Mouse (Mus musculus): ENCODE measurements around the gene Sgo2b.
A peak's percentile ranks its signal among the peaks of the same experiment; 100 is the strongest.
"Not testable (repeated sequence)": the region's sequence is repeated elsewhere in the genome, so short reads cannot be mapped to it uniquely, and the experiment has no call there.

Sgo2b gene

DNA sequence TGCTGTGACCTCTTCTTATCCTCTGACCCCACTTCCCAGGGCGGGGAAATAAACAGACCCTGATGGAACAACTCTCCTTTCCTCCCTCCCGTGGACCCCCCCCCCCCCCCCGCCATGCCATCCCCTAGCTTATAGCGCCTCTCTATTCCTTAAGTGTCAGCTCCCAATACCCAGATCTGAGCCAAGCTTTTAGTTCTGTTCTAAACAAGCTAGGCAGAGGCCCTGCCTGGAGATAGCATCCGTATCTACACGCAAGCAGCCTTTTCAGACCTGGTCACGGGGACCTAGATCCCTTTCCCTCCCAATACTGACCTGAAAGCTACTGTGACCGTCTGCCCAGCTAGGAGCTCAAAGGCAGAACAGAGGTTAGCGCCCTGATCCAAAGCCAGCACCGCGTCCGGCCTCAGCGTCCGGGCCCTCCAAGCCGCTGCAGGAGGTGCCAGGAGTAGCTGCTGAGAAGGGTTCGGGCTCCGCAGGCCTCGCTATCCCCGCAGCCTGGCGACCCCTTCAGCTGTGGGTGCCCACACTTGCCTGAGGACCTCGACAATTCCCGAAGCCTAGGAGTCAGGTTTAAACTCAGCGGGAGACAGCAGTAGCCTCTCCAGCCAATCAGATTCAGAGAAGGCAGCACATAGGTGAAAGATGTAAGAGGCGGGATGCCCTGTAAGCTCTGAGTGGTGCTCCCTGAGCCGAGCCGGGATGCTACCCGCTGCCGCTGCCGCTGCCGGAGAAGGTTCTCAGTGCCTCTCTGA, at the start of gene Sgo2b:
TSS of gene Sgo2b (minus strand) at position 623 of the 752 bp plus-strand sequence.
- no peak for DNase-seq

DNA sequence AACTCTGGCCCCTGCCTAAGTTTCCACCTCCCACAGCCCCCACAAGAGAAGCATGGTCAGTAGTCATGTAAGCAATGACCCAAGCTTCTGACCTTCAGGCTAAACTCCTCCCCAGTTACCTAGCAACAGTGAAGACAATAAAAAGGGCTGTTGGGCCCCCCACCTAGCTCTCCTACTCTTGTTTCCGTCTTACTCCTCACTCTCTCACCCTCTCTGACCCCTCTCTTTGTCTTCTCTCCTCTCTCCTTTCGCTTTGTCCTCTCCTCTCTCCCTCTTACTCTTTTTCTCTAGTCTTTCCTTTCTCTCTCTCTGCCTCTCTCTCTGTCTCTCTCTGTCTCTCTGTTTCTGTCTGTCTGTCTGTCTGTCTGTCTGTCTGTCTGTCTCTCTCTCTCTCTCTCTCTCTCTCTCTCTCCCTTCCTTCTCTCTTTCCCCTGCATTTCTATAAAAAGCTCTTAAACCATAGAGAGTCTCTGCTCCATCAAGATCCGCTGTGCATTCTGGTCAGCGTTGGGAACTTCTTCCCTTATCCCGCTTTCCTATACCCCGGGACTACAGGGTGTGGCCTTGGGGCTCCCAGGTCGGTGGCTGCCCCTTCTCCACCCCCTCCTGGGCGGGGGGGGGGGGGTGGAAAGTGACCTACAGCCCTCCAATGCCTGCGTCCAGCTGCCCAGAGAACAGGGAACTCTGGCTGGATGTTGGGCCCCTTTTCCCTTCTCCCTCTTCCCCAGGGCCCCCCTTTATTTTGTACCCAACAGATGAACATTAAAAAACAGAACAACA, 18.8 kb upstream of the Sgo2b start:
- not testable (repeated sequence) for DNase-seq

- no peak for DNase-seq
Measured at GRCm38 (mm10) chr8:63961032-63961785, 9.2 kb upstream of the Sgo2b start.

DNA sequence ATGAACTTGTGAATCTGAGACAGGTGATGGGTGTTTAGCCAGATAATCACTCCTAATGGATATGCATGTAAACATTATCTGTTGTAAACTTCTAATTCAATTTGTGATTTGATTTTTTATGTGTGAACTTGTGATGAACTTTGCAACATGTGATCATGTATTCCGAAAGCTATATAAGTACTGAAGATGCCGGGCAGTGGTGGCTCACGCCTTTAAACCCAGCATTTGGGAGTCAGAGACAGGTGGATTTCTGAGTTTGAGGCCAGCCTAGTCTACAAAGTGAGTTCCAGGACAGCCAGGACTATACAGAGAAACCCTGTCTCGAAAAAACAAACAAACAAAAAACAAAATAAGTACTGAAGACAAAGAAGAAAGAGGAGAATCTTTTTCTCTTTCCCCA, 1.8 kb upstream of the Sgo2b start:
- not testable (repeated sequence) for DNase-seq

DNA sequence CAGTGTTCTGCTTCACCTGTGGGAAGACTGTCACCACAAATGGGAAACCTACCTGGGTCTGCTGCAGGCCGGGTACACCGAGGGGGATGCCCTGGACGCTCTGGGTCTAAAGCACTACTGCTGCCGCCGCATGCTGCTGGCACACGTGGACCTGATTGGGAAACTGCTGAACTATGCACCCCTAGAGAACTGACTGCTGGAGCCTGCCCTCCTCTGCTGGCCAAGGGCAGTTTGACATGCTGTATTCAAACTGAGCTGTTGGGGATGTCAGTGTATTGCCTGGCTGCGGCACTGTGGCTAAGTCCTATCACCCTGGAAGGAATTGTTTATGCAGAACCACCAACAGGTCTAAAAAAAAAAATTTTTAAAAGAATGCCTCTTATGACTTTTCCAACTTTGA, 18.9 kb downstream of the Sgo2b start:
- DNase-seq, result no peak

DNA sequence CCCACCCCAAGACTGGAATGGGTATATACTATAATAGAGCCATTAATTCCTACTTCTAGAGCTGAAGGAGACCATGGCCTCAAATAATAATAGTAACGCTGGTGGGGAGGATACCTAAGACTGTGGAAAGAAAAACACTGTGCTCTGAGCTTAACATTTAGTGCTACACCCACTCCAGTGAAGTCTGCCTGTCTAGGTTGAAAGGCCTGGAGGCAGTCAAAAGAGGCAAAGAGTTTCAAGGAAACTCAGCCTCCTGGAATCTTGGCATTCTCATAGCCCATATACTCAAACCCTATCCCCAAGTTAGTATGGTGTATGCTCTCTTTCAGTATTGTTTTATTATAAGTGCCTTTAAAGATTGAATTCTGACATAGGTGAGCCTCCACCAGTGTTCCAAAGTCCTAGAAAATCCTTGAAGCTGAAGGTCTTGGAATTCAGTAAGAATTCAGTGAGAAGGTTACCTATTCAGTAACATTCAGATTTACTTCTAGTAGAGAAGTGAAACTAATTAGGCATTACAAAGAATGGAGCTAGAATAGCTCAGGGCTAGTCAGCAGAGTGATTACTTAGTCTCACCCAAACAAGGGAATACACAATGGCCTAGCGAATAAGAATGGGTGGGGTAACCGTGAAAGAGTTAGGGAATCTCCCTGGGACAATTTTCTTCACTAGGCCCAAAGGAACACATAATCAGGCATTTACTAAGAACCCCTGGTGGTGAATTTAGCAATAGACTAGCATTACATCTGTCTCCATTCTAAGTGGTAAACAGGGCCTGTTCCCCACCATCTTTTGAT, 22.5 kb downstream of the Sgo2b start:
- no peak for DNase-seq

- no peak for DNase-seq
Measured at GRCm38 (mm10) chr8:63921257-63921960, 30.6 kb downstream of the Sgo2b start.

GRCm38 (mm10) chr8:63895096-63895495, 57.0 kb downstream of the Sgo2b start:
- DNase-seq, result no peak

DNA sequence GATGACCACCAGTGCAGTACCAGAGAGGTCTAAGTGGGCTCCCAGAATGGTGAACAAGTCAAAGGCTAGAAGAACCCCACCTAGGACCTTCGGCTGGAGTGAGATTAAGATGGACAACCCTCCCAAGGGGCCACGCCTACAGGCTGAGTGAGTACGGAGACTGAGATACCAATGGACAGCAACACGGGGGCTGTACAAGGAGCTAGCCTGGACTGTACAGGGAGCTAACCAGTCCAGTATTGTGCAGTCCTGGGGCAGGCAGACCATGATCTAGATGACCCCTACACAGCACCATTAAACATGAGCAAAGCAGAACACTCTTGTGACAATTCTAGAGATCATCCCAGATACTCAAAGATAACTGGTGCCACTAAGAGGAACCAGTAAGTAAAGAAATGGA, 73.7 kb downstream of the Sgo2b start:
- DNase-seq, result no peak

DNA sequence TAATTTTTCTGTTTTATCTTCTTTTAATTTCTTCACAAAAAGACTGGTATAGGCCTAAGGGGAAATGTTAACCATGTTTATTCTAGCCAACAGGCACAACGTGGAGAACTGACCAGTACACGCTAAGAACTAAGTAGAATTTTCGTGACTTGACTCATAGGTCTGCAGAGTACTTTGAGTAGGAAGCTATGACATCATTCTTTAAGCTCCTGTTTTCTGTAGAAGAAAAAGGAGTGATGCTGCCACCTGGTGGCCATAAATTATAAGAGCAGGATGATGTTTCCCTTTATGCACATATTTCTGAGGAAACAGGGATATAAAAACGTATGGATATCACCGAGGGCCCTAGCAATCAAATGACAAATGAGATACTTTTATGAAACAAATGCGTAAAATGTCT, 74.7 kb downstream of the Sgo2b start:
- peak in 1 of 2 experiments; percentile 10 for DNase-seq

- no peak for DNase-seq
Measured at GRCm38 (mm10) chr8:63876949-63877348, 75.1 kb downstream of the Sgo2b start.

Data from spleen, adult 18-20 months (tissue).